Mouse (Mus musculus) monocyte, adult 2 months (primary cell): ENCODE measurements around the gene Gm49601.

Experiments used
- DNase-seq, 2 experiments: peaks; one replicate each; pipeline ENCODE4 v3.0.0; 2022; ENCODE audit warnings: low spot score in 2 of 2, low read depth in 1 of 2

Gm49601 gene

GRCm38 (mm10) chr16:18583673-18584357 lies 42.4 kb downstream of the Gm49601 start:
- no peak for DNase-seq

GRCm38 (mm10) chr16:18583169-18583568 lies 43.1 kb downstream of the Gm49601 start:
- DNase-seq: no peak

- no peak for DNase-seq
These were observed 43.6 kb downstream of the Gm49601 start for GRCm38 (mm10) chr16:18582426-18583148.

DNA sequence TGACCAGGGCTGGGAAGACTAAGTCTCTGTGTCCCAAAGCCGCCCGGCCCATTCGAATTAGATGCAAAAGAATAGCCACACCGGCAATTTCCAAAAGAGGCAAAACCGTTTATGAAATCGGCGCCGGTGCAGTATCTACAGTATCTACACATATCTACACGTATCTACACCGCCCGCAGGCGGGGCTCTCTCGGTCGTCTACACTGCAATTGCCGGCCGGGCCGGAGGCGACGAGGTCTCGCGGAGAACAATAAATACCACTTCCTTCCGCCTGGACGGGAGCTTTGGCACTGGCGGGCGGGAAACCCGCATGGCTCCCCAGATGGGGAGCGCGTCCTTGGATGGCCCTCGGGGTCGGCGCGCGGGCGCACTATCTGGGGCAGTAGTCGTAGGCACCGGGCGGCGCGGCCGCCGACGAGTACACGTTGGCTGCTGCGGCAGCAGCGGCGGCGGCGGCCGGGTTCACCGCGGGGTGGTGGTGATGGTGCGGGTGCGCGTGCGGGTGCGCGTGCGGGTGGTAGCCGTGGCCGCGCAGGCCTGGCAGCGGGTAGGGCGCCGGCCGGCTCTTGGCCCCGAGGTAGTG lies 44.5 kb downstream of the Gm49601 start:
- no peak for DNase-seq

DNA sequence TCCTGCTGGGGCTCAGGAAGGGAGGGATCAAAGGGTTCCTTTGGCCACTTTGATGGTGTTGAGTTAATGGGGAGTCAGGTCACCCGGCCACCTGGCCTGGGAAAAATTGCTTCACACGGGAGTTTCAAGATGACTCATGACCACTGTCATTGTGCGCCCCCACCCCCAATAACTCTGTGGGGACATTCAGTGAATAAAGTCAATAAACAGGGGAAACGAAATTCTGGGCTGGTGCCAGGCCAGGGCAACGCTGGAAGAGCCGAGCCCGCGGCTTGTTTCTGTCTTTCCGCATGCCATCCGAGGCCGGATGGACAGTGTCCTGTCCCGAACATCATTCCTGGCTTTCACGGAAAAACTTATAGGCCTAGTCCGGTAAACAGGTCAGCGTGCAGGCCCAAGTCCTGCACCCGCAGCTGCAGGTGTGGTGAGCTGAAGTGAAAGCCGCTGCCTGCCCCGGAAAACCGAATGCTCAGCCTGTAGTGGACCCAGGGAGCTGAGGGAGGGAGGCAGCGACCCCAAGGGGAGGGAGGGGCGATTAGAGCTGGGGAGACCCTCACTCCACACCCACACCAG lies 45.1 kb downstream of the Gm49601 start:
- no peak for DNase-seq

- DNase-seq: no peak
These were observed 45.8 kb downstream of the Gm49601 start for GRCm38 (mm10) chr16:18580389-18580788.

GRCm38 (mm10) chr16:18577599-18578160 lies 48.5 kb downstream of the Gm49601 start:
- DNase-seq: no peak

DNA sequence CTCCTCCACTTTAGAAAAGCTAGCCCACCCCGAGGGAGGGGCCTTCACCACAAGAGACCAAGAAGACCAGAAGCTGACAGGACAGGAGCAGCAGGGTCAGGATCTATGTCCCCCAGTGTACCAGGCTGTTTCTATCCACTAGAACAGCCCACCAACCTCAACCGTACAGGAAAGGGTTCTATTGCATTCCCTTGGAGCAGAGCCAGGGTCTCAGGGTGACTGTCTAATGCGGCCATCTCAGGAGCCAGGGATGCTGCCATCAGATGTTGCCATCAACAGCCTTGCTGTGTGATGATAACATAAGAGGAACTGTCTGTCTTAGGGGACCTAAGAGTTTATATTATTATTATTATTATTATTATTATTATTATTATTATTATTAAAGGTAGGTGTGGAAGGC lies 49.2 kb downstream of the Gm49601 start:
- DNase-seq: no peak

- DNase-seq: no peak
These were observed 52.0 kb downstream of the Gm49601 start for GRCm38 (mm10) chr16:18574196-18574595.
